Mouse (Mus musculus) megakaryocyte-erythroid progenitor cell, adult 5 weeks (primary cell): ENCODE measurements around the gene Mthfd1. TPM values are rescaled to one million over a fixed set of nuclear protein-coding genes. Genes with fewer than 3 reads are reported as not detected.

Experiments used
- polyA plus RNA-seq: library from polyadenylated mRNA; stranded (reverse); fragments of >175 nt; gene quantifications from 2 replicates; pipeline ENCODE4 v1.2.3, GENCODE M21; 2012

Gene Mthfd1
- polyA plus RNA-seq = 69.8 and 93.8 TPM in 2 replicates

GRCm38 (mm10) chr12:76254725-76255498 lies at the start of gene Mthfd1:
TSS of gene Mthfd1 (plus strand) at chr12:76255298.

GRCm38 (mm10) chr12:76246646-76247045 lies 8.5 kb upstream of the Mthfd1 start, which contains the start of gene Tex21:
TSS of gene Tex21 (minus strand) at chr12:76246746.

GRCm38 (mm10) chr12:76324679-76325431 lies 69.8 kb downstream of the Mthfd1 start, which contains the start of gene Akap5:
TSS of gene Akap5 (plus strand) at chr12:76324891.

Other genes with a start within 250 kb of the Mthfd1 start
- gene Esr2, start 78.0 kb upstream of the Mthfd1 start, polyA plus RNA-seq = not detected in 2 replicates
- gene Tex21, start 8.6 kb upstream of the Mthfd1 start, polyA plus RNA-seq = 0.06 TPM in 1 of 2 replicates, not detected in the other
- 0.12 and 0.31 TPM in 2 replicates for gene Akap5, start 69.6 kb downstream of the Mthfd1 start, polyA plus RNA-seq
- 11.2 TPM in 2 replicates for gene Zbtb25, start 114.3 kb downstream of the Mthfd1 start, polyA plus RNA-seq
- gene Zbtb1, start 115.0 kb downstream of the Mthfd1 start, polyA plus RNA-seq = 5.5 and 6.2 TPM in 2 replicates
- 18.2 and 20.2 TPM in 2 replicates for gene Hspa2, start 148.9 kb downstream of the Mthfd1 start, polyA plus RNA-seq
- 0.04 TPM in 1 of 2 replicates, not detected in the other for gene Ppp1r36, start 162.2 kb downstream of the Mthfd1 start, polyA plus RNA-seq